Mouse (Mus musculus) embryonic facial prominence, embryonic 12.5 days (tissue): ENCODE data around the gene Ssxb5. TPM values are rescaled to one million over a fixed set of nuclear protein-coding genes. Genes with fewer than 3 reads are reported as not detected.
"Not testable (repeated sequence)": the region's sequence is repeated elsewhere in the genome, so short reads cannot be mapped to it uniquely, and the experiment has no call there.

Source experiments
- ATAC-seq: fragments of 200-750 bp; cut with Nextera tagmentation; 2 replicates; pipeline ENCODE4 v1.8.0; 2017; ENCODE audit not compliant: insufficient number of reproducible peaks, insufficient read depth, low FRiP score, low TSS enrichment
- H3K27ac ChIP-seq: fragments of 300-500 bp; sonication (generic); 2 replicates; pipeline ENCODE4 v1.5.1; 2016; ENCODE audit warnings: mild to moderate bottlenecking
- H3K27me3 ChIP-seq: fragments of 300-500 bp; sonication (generic); 2 replicates; pipeline ENCODE4 v1.6.1; 2016; ENCODE audit warnings: mild to moderate bottlenecking, moderate library complexity
- H3K36me3 ChIP-seq: fragments of 300-500 bp; sonication (generic); 2 replicates; pipeline ENCODE4 v1.6.1; 2016; ENCODE audit warnings: mild to moderate bottlenecking
- H3K4me1 ChIP-seq: fragments of 300-500 bp; sonication (generic); 2 replicates; pipeline ENCODE4 v1.6.1; 2016
- H3K4me2 ChIP-seq: fragments of 300-500 bp; sonication (generic); replicated peaks from 2 replicates; pipeline ENCODE4 v1.6.1; 2016; ENCODE audit warnings: mild to moderate bottlenecking, moderate library complexity
- H3K4me3 ChIP-seq: fragments of 300-500 bp; sonication (generic); 2 replicates; pipeline ENCODE4 v1.5.1; 2016; ENCODE audit warnings: mild to moderate bottlenecking
- H3K9ac ChIP-seq: fragments of 300-500 bp; sonication (generic); 2 replicates; pipeline ENCODE4 v1.6.1; 2016; ENCODE audit warnings: mild to moderate bottlenecking, moderate library complexity
- H3K9me3 ChIP-seq: fragments of 300-500 bp; sonication (generic); 2 replicates; pipeline ENCODE4 v1.6.1; 2016; ENCODE audit warnings: mild to moderate bottlenecking, moderate library complexity
- WGBS: fragments of 180-500 bp; shearing (Covaris S2); methylation state at CpG from one replicate; pipeline ENCODE4 v1.1.7; 2016; 5-methylcytosine and 5-hydroxymethylcytosine counted together
- polyA plus RNA-seq: library from polyadenylated mRNA; unstranded; fragments of >200 nt; fragmentation: Nextera tagmentation; extraction: Ambion mirVana; gene quantifications from 2 replicates; pipeline ENCODE4 v1.2.1, GENCODE M21; 2016

Ssxb5 gene
- polyA plus RNA-seq: not detected in 2 replicates

DNA sequence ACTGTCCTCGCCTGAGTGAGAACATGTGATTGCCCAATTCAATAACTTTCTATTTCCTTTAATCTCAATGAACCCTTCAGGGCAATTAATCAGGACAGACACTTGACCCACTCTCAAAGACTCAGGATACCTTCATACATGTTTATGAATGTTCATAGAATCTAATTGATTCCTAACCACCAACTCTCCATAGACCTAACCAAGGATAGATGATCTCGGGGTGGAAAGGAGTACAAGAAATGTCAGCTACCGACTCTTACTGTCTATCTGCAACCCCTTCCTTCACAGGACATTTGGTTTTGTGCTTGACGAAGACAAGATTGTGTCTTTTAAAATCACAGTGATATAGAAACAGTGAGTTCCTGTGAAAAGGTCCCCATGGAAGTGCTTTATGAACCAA is at the start of gene Ssxb5:
Ssxb5 (plus strand) TSS at position 301 of the 400 bp plus-strand sequence.
- not testable (repeated sequence) for H3K9me3 ChIP-seq, ATAC-seq, H3K36me3 ChIP-seq

DNA sequence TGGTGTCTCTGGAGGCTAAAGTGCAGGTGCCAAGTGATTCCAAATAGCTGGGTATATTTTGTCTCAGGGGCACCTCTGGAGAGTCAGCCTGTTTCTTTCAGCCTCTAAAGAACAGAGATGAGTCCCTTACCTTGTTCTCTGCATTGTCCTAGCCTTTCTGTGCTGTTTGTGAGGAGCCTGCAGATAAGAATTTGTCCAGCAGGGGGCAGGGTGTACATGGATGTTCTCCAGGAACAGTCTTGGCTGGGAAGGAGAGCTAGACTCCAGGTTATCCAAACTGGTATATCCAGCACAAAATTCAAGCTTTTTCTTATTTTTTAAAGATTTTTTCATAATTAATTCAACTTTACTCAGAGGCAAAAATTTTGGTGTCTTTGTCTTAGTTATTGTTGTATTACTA is 28.6 kb downstream of the Ssxb5 start:
- no peak for ATAC-seq
- no peaks in the 10 kb centered on the region for H3K4me1 ChIP-seq
- H3K27me3 ChIP-seq: no peaks in the 10 kb centered on the region
- H3K9ac ChIP-seq: no peak overlapping the region
- H3K36me3 ChIP-seq: no peaks in the 10 kb centered on the region
- no peak overlapping the region for H3K4me2 ChIP-seq
- no peak overlapping the region for H3K4me3 ChIP-seq
- no peak overlapping the region for H3K27ac ChIP-seq
- no peaks in the 10 kb centered on the region for H3K9me3 ChIP-seq

More for the DNA sequence above, at the start of gene Ssxb5:
- 76% methylated on average over 4 of the region's 4 CpGs for WGBS
- not testable (repeated sequence) for H3K9ac ChIP-seq, H3K4me2 ChIP-seq, H3K4me1 ChIP-seq, H3K4me3 ChIP-seq, H3K27ac ChIP-seq, H3K27me3 ChIP-seq

DNA sequence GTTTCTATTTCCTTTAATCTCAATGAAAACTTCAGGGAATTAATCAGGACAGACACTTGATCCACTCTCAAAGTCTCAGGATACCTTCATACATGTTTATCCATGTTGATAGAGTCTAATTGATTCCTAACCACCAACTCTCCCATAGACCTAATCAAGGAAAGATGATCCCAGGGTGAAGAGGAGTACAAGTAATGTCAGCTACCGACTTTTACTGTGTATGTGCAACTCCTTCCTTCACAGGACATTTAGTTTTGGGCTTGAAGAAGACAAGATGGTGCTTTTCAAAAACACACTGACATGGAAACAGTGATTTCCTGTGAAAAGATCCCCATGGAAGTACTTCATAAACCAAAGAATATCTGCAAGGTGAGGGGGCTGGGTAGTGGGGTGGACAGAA is 40.2 kb downstream of the Ssxb5 start, which contains the start of gene Gm6592:
Gm6592 (plus strand) TSS at position 301 of the 400 bp plus-strand sequence.
- no peaks in the 10 kb centered on the region for H3K4me1 ChIP-seq
- no peaks in the 10 kb centered on the region for H3K36me3 ChIP-seq
- no peak within 1 kb of the TSS for H3K4me3 ChIP-seq
- no peaks in the 10 kb centered on the region for H3K9me3 ChIP-seq
- no peak for ATAC-seq
- H3K4me2 ChIP-seq: no peak within 1 kb of the TSS
- no peak within 1 kb of the TSS for H3K27ac ChIP-seq
- H3K27me3 ChIP-seq: no peaks in the 10 kb centered on the region
- no peak within 1 kb of the TSS for H3K9ac ChIP-seq
- WGBS: 70% methylated on average over 1 of the region's 1 CpGs

DNA sequence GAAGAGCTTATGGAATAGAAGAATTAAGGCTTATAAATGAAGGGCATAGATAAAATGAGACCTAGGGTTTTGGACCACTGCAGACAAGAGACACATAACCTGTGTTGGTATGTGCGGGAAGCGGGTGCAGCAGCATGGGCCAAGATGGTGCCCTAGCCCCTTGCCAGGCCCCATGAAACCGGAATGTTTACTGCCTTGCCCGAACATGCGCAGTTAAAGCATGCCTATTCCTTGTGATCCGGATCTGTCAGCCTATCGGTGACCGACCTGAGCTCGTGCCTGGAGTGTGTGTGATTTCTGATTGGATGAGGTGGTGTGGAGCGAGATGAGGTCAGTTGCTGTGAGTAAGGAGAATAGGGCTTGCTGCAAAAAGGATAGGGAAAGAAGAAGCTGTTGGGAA is 49.0 kb downstream of the Ssxb5 start:
- 91% methylated on average over 10 of the region's 10 CpGs for WGBS
- Histone ChIP-seq H3K4me1 (no peaks in the 10 kb centered on the region), H3K9me3 (no peaks in the 10 kb centered on the region), H3K4me3 (no peak overlapping the region), H3K27ac (no peak overlapping the region), H3K27me3 (no peaks in the 10 kb centered on the region), H3K9ac (no peak overlapping the region), H3K36me3 (no peaks in the 10 kb centered on the region), H3K4me2 (no peak overlapping the region)
- no peak for ATAC-seq

Other genes starting within 250 kb of the Ssxb5 start
- not detected in 2 replicates for gene Ssxb3, start 211.9 kb upstream of the Ssxb5 start, polyA plus RNA-seq
- gene Ssxb8, start 112.8 kb upstream of the Ssxb5 start, polyA plus RNA-seq: not detected in 2 replicates
- not detected in 2 replicates for gene Ssx9, start 55.3 kb upstream of the Ssxb5 start, polyA plus RNA-seq
- gene Gm6592, start 40.3 kb downstream of the Ssxb5 start, polyA plus RNA-seq: not detected in 2 replicates
- gene Gm5751, start 70.6 kb downstream of the Ssxb5 start, polyA plus RNA-seq: not detected in 2 replicates
- 8.0 and 9.3 TPM in 2 replicates for gene B630019K06Rik, start 88.7 kb downstream of the Ssxb5 start, polyA plus RNA-seq
- gene Fthl17b, start 159.3 kb downstream of the Ssxb5 start, polyA plus RNA-seq: not detected in 2 replicates
- gene Fthl17c, start 172.9 kb downstream of the Ssxb5 start, polyA plus RNA-seq: not detected in 2 replicates
- not detected in 2 replicates for gene Fthl17d, start 183.1 kb downstream of the Ssxb5 start, polyA plus RNA-seq
- gene Fthl17e, start 229.8 kb downstream of the Ssxb5 start, polyA plus RNA-seq: not detected in 2 replicates